Mouse (Mus musculus) myocyte (in vitro differentiated cells): ENCODE results near the gene Snu13. TPM values are rescaled to one million over a fixed set of nuclear protein-coding genes. Genes with fewer than 3 reads are reported as not detected.

Experiments
- H3K27me3 ChIP-seq: one replicate; pipeline ENCODE4 v1.6.1; 2011; ENCODE audit not compliant: control insufficient read depth, insufficient read depth, insufficient read length
- H3K36me3 ChIP-seq: one replicate; pipeline ENCODE4 v1.6.1; 2011; ENCODE audit not compliant: control insufficient read depth, insufficient read depth
- H3K4me2 ChIP-seq: one replicate; pipeline ENCODE4 v1.6.1; 2011; ENCODE audit warnings: low read depth, control low read depth
- H3K4me3 ChIP-seq: one replicate; pipeline ENCODE4 v1.5.1; 2011; ENCODE audit warnings: mild to moderate bottlenecking, control low read depth, moderate library complexity
- H3K79me2 ChIP-seq: one replicate; pipeline ENCODE4 v1.6.1; 2011; ENCODE audit not compliant: control insufficient read depth, insufficient read depth
- H3ac ChIP-seq: one replicate; pipeline ENCODE4 v1.6.1; 2011; ENCODE audit not compliant: control insufficient read depth, insufficient read length
- CEBPB ChIP-seq: IDR thresholded peaks from 2 replicates; pipeline ENCODE4 v1.6.1; 2011; ENCODE audit warnings: mild to moderate bottlenecking, moderate library complexity; ENCODE audit not compliant: poor library complexity, insufficient read depth, severe bottlenecking
- E2F4 ChIP-seq: IDR thresholded peaks from one replicate; pipeline ENCODE4 v1.6.1; 2011; ENCODE audit warnings: mild to moderate bottlenecking, control low read depth, moderate library complexity; ENCODE audit not compliant: insufficient read depth
- MAX ChIP-seq: IDR thresholded peaks from one replicate; pipeline ENCODE4 v1.6.1; 2011; ENCODE audit warnings: low read depth, mild to moderate bottlenecking, control low read depth
- MYOD1 ChIP-seq, 3 experiments: IDR thresholded peaks; one replicate each; pipeline ENCODE4 v1.6.1; 2011; ENCODE audit warnings: control low read depth in 2 of 3, low read depth in 2 of 3, mild to moderate bottlenecking in 2 of 3, moderate library complexity in 1 of 3; ENCODE audit not compliant: insufficient read length in 2 of 3, control insufficient read depth in 1 of 3
- MYOG ChIP-seq, 3 experiments: IDR thresholded peaks; one replicate each; pipeline ENCODE4 v1.6.1; 2011; ENCODE audit warnings: control low read depth in 2 of 3, low read depth in 2 of 3, mild to moderate bottlenecking in 2 of 3; ENCODE audit not compliant: insufficient read length in 2 of 3, control insufficient read depth in 1 of 3, insufficient read depth in 1 of 3
- POLR2A ChIP-seq: IDR thresholded peaks from one replicate; pipeline ENCODE4 v1.6.1; 2011; ENCODE audit warnings: low read depth, mild to moderate bottlenecking, control low read depth, moderate library complexity; ENCODE audit not compliant: insufficient read length
- POLR2AphosphoS2 ChIP-seq: IDR thresholded peaks from one replicate; pipeline ENCODE4 v1.6.1; 2011; ENCODE audit warnings: low read depth, control low read depth; ENCODE audit not compliant: insufficient read length
- REST ChIP-seq: IDR thresholded peaks from one replicate; pipeline ENCODE4 v1.6.1; 2011; ENCODE audit warnings: mild to moderate bottlenecking, control low read depth, moderate library complexity; ENCODE audit not compliant: insufficient read depth, insufficient read length
- SRF ChIP-seq: IDR thresholded peaks from one replicate; pipeline ENCODE4 v1.6.1; 2011; ENCODE audit warnings: low read depth; ENCODE audit not compliant: control insufficient read depth, insufficient read length
- TCF12 ChIP-seq: IDR thresholded peaks from one replicate; pipeline ENCODE4 v1.6.1; 2011; ENCODE audit warnings: mild to moderate bottlenecking, control low read depth; ENCODE audit not compliant: poor library complexity, insufficient read depth, severe bottlenecking
- TCF3 ChIP-seq: IDR thresholded peaks from one replicate; pipeline ENCODE4 v1.6.1; 2011; ENCODE audit warnings: low read depth, control low read depth; ENCODE audit not compliant: insufficient read length
- USF1 ChIP-seq: IDR thresholded peaks from one replicate; pipeline ENCODE4 v1.6.1; 2011; ENCODE audit warnings: low read depth, mild to moderate bottlenecking, control low read depth, moderate library complexity
- polyA plus RNA-seq: library from polyadenylated mRNA; unstranded; fragments of >200 nt; fragmentation: generic; extraction: Trizol; gene quantifications from one replicate; pipeline ENCODE4 v1.2.1, GENCODE M21; 2012; ENCODE audit warnings: missing spikeins

Gene Snu13
- polyA plus RNA-seq, 1 experiment = 129 TPM

DNA sequence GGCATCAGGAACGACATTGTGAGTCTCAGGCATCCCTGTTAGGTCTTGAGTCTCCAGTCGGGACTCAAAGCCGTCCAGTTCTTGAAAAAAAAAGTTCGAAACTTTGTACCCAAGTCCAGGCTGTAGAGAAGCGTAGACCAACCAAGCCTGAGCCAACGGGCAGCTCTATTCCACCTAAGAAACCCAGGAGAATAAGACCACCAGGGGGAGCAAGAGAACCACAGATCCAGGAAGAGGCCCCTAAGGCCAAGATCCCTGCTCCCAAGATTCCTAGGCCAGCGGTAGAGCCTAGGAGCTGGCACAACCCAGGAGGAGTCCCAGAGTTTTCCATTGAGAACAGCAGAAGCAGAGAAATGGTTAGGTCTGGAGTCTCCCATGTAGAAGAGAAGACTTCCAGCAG, 18.1 kb upstream of the Snu13 start:
- H3K79me2 ChIP-seq = no peaks in the 10 kb centered on the region
- H3ac ChIP-seq = no peak overlapping the region
- no peak overlapping the region for H3K4me3 ChIP-seq
- H3K4me2 ChIP-seq = no peak overlapping the region
- no peaks in the 10 kb centered on the region for H3K36me3 ChIP-seq
- TF ChIP-seq SRF (no peak), MYOG (IDR thresholded peaks at IDR 0.05; ENCODE audit: control insufficient read depth in 1 of 3, insufficient read depth in 1 of 3, insufficient read length in 2 of 3, low read depth in 2 of 3) (no peak), CEBPB (no peak), TCF3 (no peak), POLR2A (no peak), POLR2AphosphoS2 (no peak), REST (no peak), TCF12 (no peak), USF1 (no peak), E2F4 (no peak), MAX (no peak), MYOD1 (IDR thresholded peaks at IDR 0.05; ENCODE audit: control insufficient read depth in 1 of 3, insufficient read length in 2 of 3, low read depth in 2 of 3) (no peak)
- peaks cover 60% of the 10 kb centered on the region for H3K27me3 ChIP-seq

DNA sequence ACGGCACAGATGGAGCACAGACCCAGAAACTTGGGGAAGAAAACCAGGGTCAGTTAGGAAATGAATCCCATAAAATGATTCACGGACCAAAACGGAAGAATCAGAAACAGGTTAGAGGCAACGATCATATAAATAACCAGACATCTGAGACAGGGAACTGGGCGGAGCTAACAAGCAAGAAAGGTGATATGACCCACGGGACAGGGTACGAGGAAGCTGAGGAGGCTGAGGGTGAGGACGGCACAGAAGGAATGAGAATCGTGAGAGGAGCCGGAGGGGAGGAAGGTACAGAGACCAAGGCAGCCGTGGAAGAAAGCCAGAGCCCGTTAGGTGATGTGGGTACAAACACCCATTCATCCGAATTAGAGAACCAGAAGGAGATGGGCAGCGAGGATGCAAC, 16.5 kb upstream of the Snu13 start:
- H3K79me2 ChIP-seq = no peaks in the 10 kb centered on the region
- H3ac ChIP-seq = no peak overlapping the region
- H3K4me2 ChIP-seq = peak overlapping the region; percentile 41
- H3K36me3 ChIP-seq = no peaks in the 10 kb centered on the region
- H3K27me3 ChIP-seq = peaks cover 66% of the 10 kb centered on the region
- no peak for TF ChIP-seq TCF12
- no peak for TF ChIP-seq USF1
- TF ChIP-seq MYOG (IDR thresholded peaks at IDR 0.05; ENCODE audit: control insufficient read depth in 1 of 3, insufficient read depth in 1 of 3, insufficient read length in 2 of 3, low read depth in 2 of 3) = no peak
- no peak for TF ChIP-seq CEBPB
- TF ChIP-seq MAX = no peak
- no peak for TF ChIP-seq POLR2A
- TF ChIP-seq REST = no peak
- TF ChIP-seq MYOD1 (IDR thresholded peaks at IDR 0.05; ENCODE audit: control insufficient read depth in 1 of 3, insufficient read length in 2 of 3, low read depth in 2 of 3) = no peak
- no peak overlapping the region for H3K4me3 ChIP-seq

DNA sequence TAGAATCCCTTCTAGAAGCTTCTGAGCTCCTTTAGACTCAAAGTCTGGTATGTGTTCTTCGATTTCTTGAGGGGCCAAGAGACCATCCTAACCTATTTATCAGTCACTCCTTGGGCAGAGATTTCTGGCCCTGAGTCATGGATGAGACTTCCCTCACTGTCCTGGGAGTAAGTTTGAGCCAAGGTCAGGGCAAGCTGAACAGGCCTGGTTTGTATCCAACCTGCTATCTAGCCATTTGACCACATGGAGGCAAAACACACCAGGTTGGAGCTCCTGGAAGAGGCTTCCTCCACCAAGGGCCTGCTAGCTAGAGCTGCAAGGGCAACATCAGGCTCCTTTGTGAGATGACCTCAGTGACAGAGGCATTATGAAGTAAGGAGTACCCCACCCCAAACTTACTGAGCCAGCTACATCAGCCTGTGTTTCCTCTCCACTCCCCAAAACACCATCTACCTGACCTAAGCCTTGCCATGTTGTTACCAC, 11.4 kb upstream of the Snu13 start, which contains the start of gene 4930407I10Rik:
Gene 4930407I10Rik (plus strand): TSS at position 433 of the 483 bp plus-strand sequence.
- no peak within 1 kb of the TSS for H3ac ChIP-seq
- H3K79me2 ChIP-seq = no peaks in the 10 kb centered on the region
- H3K27me3 ChIP-seq = peaks cover 52% of the 10 kb centered on the region
- no peak for TF ChIP-seq REST
- H3K4me2 ChIP-seq = no peak within 1 kb of the TSS
- H3K4me3 ChIP-seq = no peak within 1 kb of the TSS
- H3K36me3 ChIP-seq = no peaks in the 10 kb centered on the region

DNA sequence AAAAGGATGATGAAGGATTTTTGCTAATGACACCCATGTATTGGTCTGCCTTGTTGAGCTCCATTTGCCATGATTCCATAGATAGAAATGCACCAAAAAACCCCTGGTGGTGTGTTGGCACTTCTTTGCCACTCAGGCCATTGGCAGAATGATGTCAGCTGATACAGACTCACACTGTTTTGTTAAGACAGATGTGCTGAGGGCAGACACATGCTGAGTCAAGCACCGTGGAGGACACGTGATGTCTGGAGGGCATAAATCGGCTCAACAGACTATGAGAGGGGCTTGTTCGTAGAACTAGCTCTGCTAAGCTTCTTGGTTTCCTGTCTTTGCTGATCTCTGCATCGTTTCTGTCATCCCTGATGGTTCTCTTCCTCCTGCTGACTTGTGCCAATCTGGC, 5.1 kb upstream of the Snu13 start:
- Histone ChIP-seq H3K4me3 (no peak overlapping the region), H3ac (no peak overlapping the region), H3K79me2 (no peaks in the 10 kb centered on the region), H3K36me3 (no peaks in the 10 kb centered on the region), H3K27me3 (peaks cover 5% of the 10 kb centered on the region), H3K4me2 (no peak overlapping the region)
- TF ChIP-seq MYOG (IDR thresholded peaks at IDR 0.05; ENCODE audit: control insufficient read depth in 1 of 3, insufficient read depth in 1 of 3, insufficient read length in 2 of 3, low read depth in 2 of 3) (no peak), USF1 (peak; percentile 84), MAX (no peak)

DNA sequence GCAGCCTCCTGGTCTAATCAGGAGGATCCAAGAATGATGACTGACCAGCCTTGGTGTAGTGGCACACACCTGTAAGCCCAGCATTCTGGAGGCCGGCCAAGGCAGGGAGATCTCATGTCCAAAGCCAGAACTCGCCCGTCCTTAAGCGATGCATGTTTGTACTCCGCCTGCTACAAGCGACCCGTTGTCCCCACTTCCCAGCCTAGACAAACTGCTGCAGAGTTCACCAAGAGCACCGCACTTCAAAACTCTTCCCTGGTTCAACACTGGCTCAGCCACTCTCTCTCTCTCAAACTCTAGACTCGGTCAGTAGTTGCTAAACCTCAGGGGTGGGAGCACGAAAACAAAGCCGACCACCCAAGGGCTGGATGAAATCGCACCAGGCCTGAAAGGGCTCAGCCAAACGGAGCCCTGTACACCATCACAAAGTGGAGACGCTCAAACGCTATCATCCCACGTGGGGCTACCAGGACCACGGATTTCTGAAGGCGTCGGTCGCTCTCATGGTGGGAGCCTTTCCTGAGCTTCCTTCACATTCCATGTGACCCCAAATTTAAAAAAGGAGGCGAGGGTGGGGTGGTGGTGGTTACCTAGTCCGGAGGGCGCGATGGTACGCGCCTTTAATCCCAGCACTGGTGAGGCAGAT, 1.0 kb downstream of the Snu13 start:
- H3K27me3 ChIP-seq = no peaks in the 10 kb centered on the region
- peak overlapping the region; percentile 94 for H3ac ChIP-seq
- TF ChIP-seq MAX (no peak), POLR2A (no peak), CEBPB (no peak), TCF12 (no peak), MYOD1 (IDR thresholded peaks at IDR 0.05; ENCODE audit: control insufficient read depth in 1 of 3, insufficient read length in 2 of 3, low read depth in 2 of 3) (no peak), USF1 (no peak), E2F4 (no peak), MYOG (IDR thresholded peaks at IDR 0.05; ENCODE audit: control insufficient read depth in 1 of 3, insufficient read depth in 1 of 3, insufficient read length in 2 of 3, low read depth in 2 of 3) (no peak), TCF3 (no peak), SRF (no peak), POLR2AphosphoS2 (no peak), REST (no peak)
- peaks cover 14% of the 10 kb centered on the region for H3K36me3 ChIP-seq
- peaks cover 50% of the 10 kb centered on the region for H3K79me2 ChIP-seq
- peak overlapping the region; percentile 93 for H3K4me2 ChIP-seq
- H3K4me3 ChIP-seq = peak overlapping the region; percentile 84
